Mouse (Mus musculus): Measurements from ENCODE around the gene Cacna1g.
A peak's percentile ranks its signal among the peaks of the same experiment; 100 is the strongest.

Gene Cacna1g

GRCm38 (mm10) chr11:94444829-94445228, 29.2 kb downstream of the Cacna1g start:
- no peak for DNase-seq

- DNase-seq = no peak
These were observed 32.2 kb downstream of the Cacna1g start for GRCm38 (mm10) chr11:94441752-94442151.

- DNase-seq = no peak
These were observed 32.9 kb downstream of the Cacna1g start for GRCm38 (mm10) chr11:94441122-94441521.

GRCm38 (mm10) chr11:94440421-94440820, 33.6 kb downstream of the Cacna1g start:
- no peak for DNase-seq

- DNase-seq = no peak
These were observed 44.9 kb downstream of the Cacna1g start for GRCm38 (mm10) chr11:94429011-94429651.

- no peak for DNase-seq
These were observed 45.7 kb downstream of the Cacna1g start for GRCm38 (mm10) chr11:94428091-94428835.

- DNase-seq = no peak
These were observed 48.3 kb downstream of the Cacna1g start for GRCm38 (mm10) chr11:94425656-94426055.

- DNase-seq = no peak
These were observed 48.8 kb downstream of the Cacna1g start for GRCm38 (mm10) chr11:94425215-94425614.

- no peak for DNase-seq
These were observed 49.6 kb downstream of the Cacna1g start for GRCm38 (mm10) chr11:94424380-94424779.

- no peak for DNase-seq
These were observed 50.1 kb downstream of the Cacna1g start for GRCm38 (mm10) chr11:94423855-94424254.

- DNase-seq = no peak
These were observed 53.0 kb downstream of the Cacna1g start for GRCm38 (mm10) chr11:94420991-94421390.

GRCm38 (mm10) chr11:94420325-94420724, 53.7 kb downstream of the Cacna1g start:
- DNase-seq = no peak

- no peak for DNase-seq
These were observed 54.8 kb downstream of the Cacna1g start for GRCm38 (mm10) chr11:94419004-94419727.

- no peak for DNase-seq
These were observed 60.0 kb downstream of the Cacna1g start for GRCm38 (mm10) chr11:94414042-94414441.

- DNase-seq = no peak
These were observed 60.5 kb downstream of the Cacna1g start for GRCm38 (mm10) chr11:94413516-94413915.

- no peak for DNase-seq
These were observed 61.0 kb downstream of the Cacna1g start for GRCm38 (mm10) chr11:94412998-94413469.

GRCm38 (mm10) chr11:94412562-94412961, 61.4 kb downstream of the Cacna1g start:
- no peak for DNase-seq

- no peak for DNase-seq
These were observed 66.1 kb downstream of the Cacna1g start for GRCm38 (mm10) chr11:94407803-94408321.

- DNase-seq = no peak
These were observed 68.7 kb downstream of the Cacna1g start for GRCm38 (mm10) chr11:94405348-94405747.

GRCm38 (mm10) chr11:94404641-94405260, 69.2 kb downstream of the Cacna1g start:
- DNase-seq = peak; percentile 32 to 44

- no peak for DNase-seq
These were observed 69.8 kb downstream of the Cacna1g start for GRCm38 (mm10) chr11:94404178-94404577.

GRCm38 (mm10) chr11:94403757-94404156, 70.2 kb downstream of the Cacna1g start:
- DNase-seq = no peak

- no peak for DNase-seq
These were observed 71.3 kb downstream of the Cacna1g start for GRCm38 (mm10) chr11:94402731-94403130.
